Mouse (Mus musculus): ENCODE data around the gene Chst5. TPM values are rescaled to one million over a fixed set of nuclear protein-coding genes. Genes with fewer than 3 reads are reported as not detected.

The Chst5 gene
- polyA plus RNA-seq, 1 experiment from 2014 or later: 0.41 TPM

DNA sequence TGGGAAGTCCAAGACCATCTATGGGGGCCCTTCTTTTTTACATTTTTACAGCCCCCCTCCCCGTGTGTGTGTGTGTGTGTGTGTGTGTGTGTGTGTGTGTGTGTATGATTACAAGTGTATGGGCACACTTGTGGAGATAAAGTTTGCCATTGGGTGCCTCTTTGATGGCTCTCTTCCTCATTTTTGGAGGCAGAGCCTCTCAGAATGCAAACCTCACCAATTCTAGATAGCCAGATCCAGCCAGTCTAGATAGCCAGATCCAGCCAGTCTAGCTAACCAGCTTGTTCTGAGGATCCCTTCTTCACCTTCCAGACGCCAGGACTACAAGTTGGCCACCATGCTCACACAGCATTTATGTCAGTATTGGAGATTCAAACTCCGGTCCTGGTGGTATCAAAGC is 39.0 kb downstream of the Chst5 start:
- Histone ChIP-seq H3K9ac (ENCODE audit: low read depth, low read length) (no peak overlapping the region), H3K4me2 (no peak overlapping the region), H3K4me1 (replicated peaks; ENCODE audit: control insufficient read depth, insufficient read depth, low read length) (peaks cover 7% of the 10 kb centered on the region; the same call in 1 of the 2 replicates), H3K27me3 (replicated peaks; ENCODE audit: control insufficient read depth, insufficient read depth, low read length) (no peaks in the 10 kb centered on the region), H3K4me3 (ENCODE audit: low read depth, low read length) (no peak overlapping the region), H3K27ac (ENCODE audit: low read depth, low read length) (no peak overlapping the region), H3K9me3 (ENCODE audit: control insufficient read depth, low read length) (no peaks in the 10 kb centered on the region), H3K36me3 (ENCODE audit: control insufficient read depth, insufficient read depth, low read length) (no peaks in the 10 kb centered on the region; the same call in 1 of the 2 replicates)
- WGBS: 72% methylated on average over 3 of the region's 3 CpGs
- no peak for DNase-seq (ENCODE audit: low spot score)
- no peak for ATAC-seq (replicated peaks; ENCODE audit: low FRiP score)

DNA sequence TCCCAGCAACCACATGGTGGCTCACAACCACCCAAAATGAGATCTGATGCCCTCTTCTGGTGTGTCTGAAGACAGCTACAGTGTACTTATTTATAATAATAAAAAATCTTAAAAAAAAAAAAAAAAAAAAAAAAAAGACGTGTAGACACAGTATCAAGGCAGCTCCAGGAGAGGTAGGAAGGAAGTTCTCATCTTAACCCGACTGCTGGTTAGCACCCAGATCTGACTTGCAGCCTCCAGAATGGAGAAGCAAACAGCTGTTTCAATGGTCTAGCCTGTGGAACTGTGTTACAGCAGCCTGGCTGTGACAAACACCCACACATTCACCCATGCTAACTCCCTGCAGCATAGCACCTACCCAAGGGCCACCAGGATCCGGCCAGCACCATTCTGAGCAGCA is 39.9 kb downstream of the Chst5 start:
- H3K36me3 ChIP-seq (ENCODE audit: control insufficient read depth, insufficient read depth, low read length): peaks cover 5% of the 10 kb centered on the region; the same call in 1 of the 2 replicates
- H3K9me3 ChIP-seq (ENCODE audit: control insufficient read depth, low read length): no peaks in the 10 kb centered on the region
- no peaks in the 10 kb centered on the region for H3K27me3 ChIP-seq (replicated peaks; ENCODE audit: control insufficient read depth, insufficient read depth, low read length)
- H3K4me2 ChIP-seq: no peak overlapping the region
- ATAC-seq (replicated peaks; ENCODE audit: low FRiP score) (no peak), DNase-seq (ENCODE audit: low spot score) (no peak)
- WGBS: 86% methylated on average over 3 of the region's 3 CpGs
- H3K4me3 ChIP-seq (ENCODE audit: low read depth, low read length): no peak overlapping the region
- H3K9ac ChIP-seq (ENCODE audit: low read depth, low read length): no peak overlapping the region
- H3K27ac ChIP-seq (ENCODE audit: low read depth, low read length): no peak overlapping the region
- H3K4me1 ChIP-seq (replicated peaks; ENCODE audit: control insufficient read depth, insufficient read depth, low read length): 0 out of 2 replicates have a peak, but pooled peaks cover 3% of the 10 kb centered on the region

DNA sequence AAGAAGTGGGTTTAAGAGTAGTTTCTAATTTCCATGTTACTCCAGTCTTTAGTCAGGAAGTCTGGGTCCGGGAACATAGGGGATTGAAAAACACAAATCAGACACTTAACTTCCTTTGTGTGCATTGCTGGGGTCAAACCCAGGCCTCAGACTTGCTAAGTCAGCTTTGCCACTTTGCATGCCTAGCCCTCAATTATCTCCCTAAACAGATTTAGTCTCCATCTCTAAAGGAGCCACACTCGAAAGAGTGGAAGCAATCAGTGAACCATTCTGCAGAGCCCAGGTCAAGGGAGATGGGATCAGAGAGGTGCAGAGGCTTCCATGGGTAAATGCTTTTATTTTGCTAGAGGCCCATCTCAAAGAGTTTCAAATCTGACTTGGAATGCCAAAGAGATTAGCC is 41.6 kb downstream of the Chst5 start:
- Histone ChIP-seq H3K4me1 (replicated peaks; ENCODE audit: control insufficient read depth, insufficient read depth, low read length) (no peaks in the 10 kb centered on the region), H3K9me3 (ENCODE audit: control insufficient read depth, low read length) (no peaks in the 10 kb centered on the region), H3K36me3 (ENCODE audit: control insufficient read depth, insufficient read depth, low read length) (peaks cover 5% of the 10 kb centered on the region; the same call in 1 of the 2 replicates), H3K4me3 (ENCODE audit: low read depth, low read length) (no peak overlapping the region), H3K9ac (ENCODE audit: low read depth, low read length) (no peak overlapping the region), H3K27me3 (replicated peaks; ENCODE audit: control insufficient read depth, insufficient read depth, low read length) (no peaks in the 10 kb centered on the region), H3K4me2 (no peak overlapping the region), H3K27ac (ENCODE audit: low read depth, low read length) (no peak overlapping the region)
- ATAC-seq (replicated peaks; ENCODE audit: low FRiP score) (no peak), DNase-seq (ENCODE audit: low spot score) (no peak)
- 59% methylated on average over 2 of the region's 2 CpGs for WGBS

DNA sequence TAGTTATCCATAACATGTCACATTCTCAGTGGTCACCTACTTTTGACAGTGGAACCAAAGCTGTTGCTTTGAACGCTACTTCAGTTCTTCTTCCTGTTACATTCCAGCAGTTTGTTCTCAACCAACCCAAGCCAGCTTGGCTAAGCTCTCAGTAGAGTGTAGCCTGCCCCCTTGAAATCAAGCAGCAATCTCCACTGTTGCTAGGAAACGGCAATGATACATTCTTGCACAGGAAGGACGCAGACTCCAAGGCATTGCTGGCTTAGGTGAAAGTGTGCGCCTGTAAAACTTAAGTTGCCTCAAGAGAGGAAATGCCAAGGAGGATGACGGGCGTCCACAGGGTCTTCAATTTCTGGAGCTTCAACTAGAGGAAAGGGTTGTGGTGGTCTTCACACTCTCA is 44.4 kb downstream of the Chst5 start:
- Histone ChIP-seq H3K4me2 (no peak overlapping the region), H3K36me3 (ENCODE audit: control insufficient read depth, insufficient read depth, low read length) (peaks cover 5% of the 10 kb centered on the region; the same call in 1 of the 2 replicates), H3K9ac (ENCODE audit: low read depth, low read length) (no peak overlapping the region), H3K27me3 (replicated peaks; ENCODE audit: control insufficient read depth, insufficient read depth, low read length) (no peaks in the 10 kb centered on the region), H3K4me1 (replicated peaks; ENCODE audit: control insufficient read depth, insufficient read depth, low read length) (no peaks in the 10 kb centered on the region), H3K27ac (ENCODE audit: low read depth, low read length) (no peak overlapping the region), H3K4me3 (ENCODE audit: low read depth, low read length) (no peak overlapping the region), H3K9me3 (ENCODE audit: control insufficient read depth, low read length) (no peaks in the 10 kb centered on the region)
- WGBS: 89% methylated on average over 6 of the region's 6 CpGs
- ATAC-seq (replicated peaks; ENCODE audit: low FRiP score) (no peak), DNase-seq (ENCODE audit: low spot score) (no peak)

DNA sequence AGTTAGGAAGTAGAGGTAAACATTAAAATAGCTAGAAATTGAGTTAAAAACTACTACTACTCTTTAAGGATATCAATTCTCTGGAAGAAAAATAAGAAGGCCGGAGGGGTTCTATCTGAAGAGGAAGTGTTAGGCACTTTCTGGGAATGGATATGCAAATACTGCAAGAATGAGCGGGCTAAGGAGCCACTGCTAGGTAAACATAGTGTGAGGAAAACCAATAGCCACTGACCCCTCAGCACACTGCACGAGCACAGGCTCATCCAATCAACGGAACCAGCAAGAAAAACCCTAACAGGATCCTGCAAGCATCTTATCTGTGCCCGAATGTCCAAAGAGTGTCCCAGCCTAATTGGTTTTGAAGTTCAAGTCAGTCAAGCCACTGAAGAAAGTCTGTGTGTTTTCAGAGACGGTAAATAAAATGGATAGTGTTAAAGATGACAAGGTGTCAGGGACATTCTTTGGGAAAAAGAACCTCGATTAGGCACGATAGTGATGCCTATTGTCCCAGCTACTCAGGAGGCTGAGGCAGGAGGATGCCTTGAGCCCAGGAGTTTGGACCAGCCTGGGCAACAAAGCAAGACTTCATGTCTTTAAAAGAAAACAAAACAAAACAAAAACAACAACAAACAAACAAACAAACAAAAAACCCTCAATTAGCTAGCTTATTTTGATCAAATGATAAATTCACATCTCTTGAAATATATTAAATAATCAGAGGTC is 45.0 kb downstream of the Chst5 start:
- Histone ChIP-seq H3K9ac (ENCODE audit: low read depth, low read length) (no peak overlapping the region), H3K36me3 (ENCODE audit: control insufficient read depth, insufficient read depth, low read length) (peaks cover 5% of the 10 kb centered on the region; the same call in 1 of the 2 replicates), H3K9me3 (ENCODE audit: control insufficient read depth, low read length) (no peaks in the 10 kb centered on the region), H3K27me3 (replicated peaks; ENCODE audit: control insufficient read depth, insufficient read depth, low read length) (no peaks in the 10 kb centered on the region), H3K4me1 (replicated peaks; ENCODE audit: control insufficient read depth, insufficient read depth, low read length) (no peaks in the 10 kb centered on the region), H3K27ac (ENCODE audit: low read depth, low read length) (no peak overlapping the region), H3K4me3 (ENCODE audit: low read depth, low read length) (no peak overlapping the region), H3K4me2 (no peak overlapping the region)
- 80% methylated on average over 8 of the region's 8 CpGs for WGBS
- DNase-seq (ENCODE audit: low spot score) (no peak), ATAC-seq (replicated peaks; ENCODE audit: low FRiP score) (no peak)

DNA sequence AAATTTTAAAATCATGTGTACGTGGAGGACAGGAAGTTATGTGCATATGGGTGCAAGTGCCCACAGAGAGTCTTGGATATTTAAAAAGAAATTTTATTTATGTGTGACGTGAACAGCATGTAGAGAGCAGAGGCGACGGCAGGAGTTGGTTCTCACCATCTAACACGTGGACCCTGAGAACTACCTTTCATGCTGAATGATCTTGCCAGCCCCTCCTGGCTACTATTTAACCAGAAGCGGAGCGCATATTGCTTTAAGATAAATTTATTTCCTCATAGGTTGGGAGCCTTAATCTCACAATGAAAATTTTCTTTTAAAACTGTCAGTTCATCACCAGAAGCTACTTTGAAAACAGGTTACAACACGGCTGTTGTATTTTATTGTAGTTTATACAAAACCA is 45.6 kb downstream of the Chst5 start:
- Histone ChIP-seq H3K9ac (ENCODE audit: low read depth, low read length) (no peak overlapping the region), H3K27me3 (replicated peaks; ENCODE audit: control insufficient read depth, insufficient read depth, low read length) (no peaks in the 10 kb centered on the region), H3K36me3 (ENCODE audit: control insufficient read depth, insufficient read depth, low read length) (peaks cover 5% of the 10 kb centered on the region; the same call in 1 of the 2 replicates), H3K9me3 (ENCODE audit: control insufficient read depth, low read length) (no peaks in the 10 kb centered on the region), H3K27ac (ENCODE audit: low read depth, low read length) (no peak overlapping the region), H3K4me3 (ENCODE audit: low read depth, low read length) (no peak overlapping the region), H3K4me1 (replicated peaks; ENCODE audit: control insufficient read depth, insufficient read depth, low read length) (no peaks in the 10 kb centered on the region), H3K4me2 (no peak overlapping the region)
- no peak for ATAC-seq (replicated peaks; ENCODE audit: low FRiP score)
- WGBS: 83% methylated on average over 8 of the region's 8 CpGs
- DNase-seq (ENCODE audit: low spot score): no peak

DNA sequence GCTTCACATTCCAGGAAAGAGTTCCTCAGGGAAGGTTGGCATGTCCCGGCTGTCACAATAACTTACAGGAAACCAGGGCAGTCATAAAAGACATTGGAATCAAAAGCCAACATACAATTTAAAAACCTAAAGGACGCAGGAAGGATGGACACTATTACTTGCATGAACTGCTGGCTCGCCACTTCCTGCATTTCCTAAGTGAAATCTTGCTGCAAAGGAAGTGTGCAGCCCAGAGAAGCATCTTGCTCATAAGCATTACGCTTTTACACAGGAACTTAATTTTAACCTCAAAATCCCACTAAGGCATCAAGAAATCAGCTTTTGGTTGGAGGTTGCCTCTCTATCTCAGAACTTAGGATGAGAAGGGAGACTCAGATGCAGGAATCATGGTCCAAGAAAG is 47.0 kb downstream of the Chst5 start:
- 60% methylated on average over 4 of the region's 4 CpGs for WGBS
- H3K4me3 ChIP-seq (ENCODE audit: low read depth, low read length): no peak overlapping the region
- H3K9ac ChIP-seq (ENCODE audit: low read depth, low read length): no peak overlapping the region
- no peaks in the 10 kb centered on the region for H3K9me3 ChIP-seq (ENCODE audit: control insufficient read depth, low read length)
- no peak overlapping the region for H3K4me2 ChIP-seq
- H3K27ac ChIP-seq (ENCODE audit: low read depth, low read length): no peak overlapping the region
- H3K36me3 ChIP-seq (ENCODE audit: control insufficient read depth, insufficient read depth, low read length): peaks cover 5% of the 10 kb centered on the region; the same call in 1 of the 2 replicates
- no peak for ATAC-seq (replicated peaks; ENCODE audit: low FRiP score)
- no peaks in the 10 kb centered on the region for H3K4me1 ChIP-seq (replicated peaks; ENCODE audit: control insufficient read depth, insufficient read depth, low read length)
- DNase-seq (ENCODE audit: low spot score): no peak
- no peaks in the 10 kb centered on the region for H3K27me3 ChIP-seq (replicated peaks; ENCODE audit: control insufficient read depth, insufficient read depth, low read length)

DNA sequence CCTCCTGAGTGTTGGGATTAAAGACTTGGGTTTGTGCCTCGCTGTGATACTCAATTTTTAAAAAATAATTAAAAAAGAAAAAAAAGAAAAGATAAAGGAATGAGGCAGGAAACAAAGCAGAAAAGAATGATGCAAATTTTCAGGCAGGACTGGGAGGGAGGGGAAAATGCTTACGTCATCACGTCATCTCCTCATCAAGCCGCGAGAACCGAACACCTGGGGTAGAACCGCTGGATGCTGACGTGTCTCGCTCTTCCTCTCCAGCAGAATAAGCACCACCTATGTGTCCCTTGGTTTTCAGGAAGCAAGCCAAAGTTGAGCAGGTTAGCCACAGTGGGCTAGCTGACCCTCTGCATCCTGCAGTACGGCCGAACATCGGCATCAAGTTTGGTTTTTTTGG is 54.3 kb downstream of the Chst5 start:
- 87% methylated on average over 12 of the region's 12 CpGs for WGBS
- Histone ChIP-seq H3K4me2 (no peak overlapping the region), H3K9ac (ENCODE audit: low read depth, low read length) (no peak overlapping the region), H3K9me3 (ENCODE audit: control insufficient read depth, low read length) (no peaks in the 10 kb centered on the region), H3K36me3 (ENCODE audit: control insufficient read depth, insufficient read depth, low read length) (no peaks in the 10 kb centered on the region; the same call in 1 of the 2 replicates), H3K27ac (ENCODE audit: low read depth, low read length) (no peak overlapping the region), H3K4me3 (ENCODE audit: low read depth, low read length) (no peak overlapping the region), H3K27me3 (replicated peaks; ENCODE audit: control insufficient read depth, insufficient read depth, low read length) (no peaks in the 10 kb centered on the region), H3K4me1 (replicated peaks; ENCODE audit: control insufficient read depth, insufficient read depth, low read length) (peaks cover 15% of the 10 kb centered on the region)
- ATAC-seq (replicated peaks; ENCODE audit: low FRiP score) (no peak), DNase-seq (ENCODE audit: low spot score) (no peak)

Data from liver, embryonic 11.5 days (tissue).